Mouse (Mus musculus) layer of hippocampus, adult 18-20 months (tissue): ENCODE results near the gene Zfp871. TPM values are rescaled to one million over a fixed set of nuclear protein-coding genes. Genes with fewer than 3 reads are reported as not detected.

Source experiments
- DNase-seq, 2 experiments: peaks; one replicate each; pipeline ENCODE4 v3.0.0; 2022; ENCODE audit warnings: low spot score in 2 of 2
- long read RNA-seq: library from polyadenylated mRNA; stranded (forward); transcript quantifications from one replicate; pipeline ENCODE4 v2.0.0, GENCODE M21; 2021
- total RNA-seq, 2 experiments: library from RNA; stranded (reverse); gene quantifications; 2 replicates each; pipeline ENCODE4 v1.2.3; 2021

Zfp871 gene
- total RNA-seq = 10 to 100 TPM; 83.4 to 88.4 TPM
- long read RNA-seq, full-length matches to known transcripts = 6 of 12 reads
- long read RNA-seq, partial matches to known transcripts = 0 of 12 reads
- long read RNA-seq, other reads (novel, unspliced or antisense) = 6 of 12 reads

DNA sequence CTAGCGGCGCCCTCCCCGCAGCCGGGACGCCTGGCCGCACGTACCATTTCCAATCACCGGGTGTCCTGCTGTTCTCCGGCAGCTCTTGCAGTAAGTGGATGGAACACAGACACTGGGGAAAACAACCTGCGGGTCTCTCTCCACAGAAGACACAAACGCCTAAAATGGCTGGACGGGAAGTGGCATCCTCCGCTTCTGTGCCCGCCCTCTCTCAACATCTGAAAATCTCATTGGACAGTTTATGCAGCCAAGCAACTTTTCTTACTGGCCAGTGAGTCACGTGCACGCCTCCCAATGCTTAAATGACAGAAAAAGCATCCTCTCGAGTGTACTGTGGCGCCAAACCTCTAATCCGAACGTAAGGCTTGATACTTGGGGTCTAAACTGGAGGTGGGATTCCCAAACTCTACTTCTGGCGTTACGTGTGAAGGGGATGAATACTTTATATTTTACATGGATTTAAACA is at the start of gene Zfp871:
Gene Zfp871 (minus strand): TSS at position 194 of the 466 bp plus-strand sequence.
- peak; percentile 86 to 95 for DNase-seq

DNA sequence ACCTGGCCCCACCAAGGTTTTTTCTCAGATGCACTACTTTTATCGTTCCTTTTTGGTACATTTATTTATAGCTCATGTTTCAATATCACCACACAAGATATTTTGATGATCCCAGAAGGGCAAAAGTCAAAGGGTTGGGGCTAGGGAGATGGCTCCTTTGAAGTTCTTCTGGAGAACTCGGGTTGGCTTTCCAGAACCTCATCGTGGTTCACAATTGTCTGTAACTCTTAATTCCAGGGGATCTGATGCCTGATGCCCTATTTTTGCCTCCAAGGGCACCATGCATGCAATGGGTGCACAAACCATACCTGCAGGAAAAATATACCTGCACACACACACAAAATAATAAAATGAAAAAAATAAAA is 42.3 kb upstream of the Zfp871 start:
- no peak for DNase-seq

GRCm38 (mm10) chr17:32829540-32830417 is 41.7 kb upstream of the Zfp871 start, which contains the start of gene Zfp799:
Gene Zfp799, minus strand, starts transcription at chr17:32830261.
- DNase-seq = peak; percentile 79 to 91

- DNase-seq = no peak
Observed at GRCm38 (mm10) chr17:32816074-32816784, 28.1 kb upstream of the Zfp871 start.

- no peak for DNase-seq
Observed at GRCm38 (mm10) chr17:32814136-32814535, 26.0 kb upstream of the Zfp871 start.

GRCm38 (mm10) chr17:32810648-32811047 is 22.6 kb upstream of the Zfp871 start:
- no peak for DNase-seq

GRCm38 (mm10) chr17:32809544-32810374 is 21.7 kb upstream of the Zfp871 start, which contains the start of gene Zfp811:
Gene Zfp811, minus strand, starts transcription at chr17:32809931.
- peak; percentile 37 to 73 for DNase-seq

GRCm38 (mm10) chr17:32808921-32809320 is 20.8 kb upstream of the Zfp871 start:
- DNase-seq = no peak

GRCm38 (mm10) chr17:32789244-32789643 is 1.2 kb upstream of the Zfp871 start:
- no peak for DNase-seq

GRCm38 (mm10) chr17:32788576-32788975 is 489 bp upstream of the Zfp871 start:
- DNase-seq = no peak

- DNase-seq = no peak
Observed at GRCm38 (mm10) chr17:32787436-32788093, 522 bp downstream of the Zfp871 start.

DNA sequence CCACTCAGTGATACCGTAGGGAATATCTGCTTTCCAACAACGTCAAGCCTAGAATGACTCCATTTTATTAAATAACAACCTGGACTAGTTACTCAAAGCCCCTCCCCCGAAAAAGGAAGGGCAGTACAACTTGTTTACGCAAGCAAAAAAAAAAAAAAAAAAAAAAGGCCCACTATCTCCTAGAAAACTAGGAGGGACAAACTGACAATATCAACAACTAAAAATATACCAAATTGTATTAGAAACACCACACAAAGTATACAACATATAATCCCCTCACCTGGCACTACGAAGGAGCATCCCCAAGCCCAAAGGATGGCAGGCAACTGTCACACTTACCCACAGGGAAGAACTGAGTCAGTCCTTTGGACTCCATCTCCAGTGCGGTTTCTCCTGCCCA is 1.1 kb downstream of the Zfp871 start:
- DNase-seq = no peak

- no peak for DNase-seq
Observed at GRCm38 (mm10) chr17:32785656-32786055, 2.4 kb downstream of the Zfp871 start.

DNA sequence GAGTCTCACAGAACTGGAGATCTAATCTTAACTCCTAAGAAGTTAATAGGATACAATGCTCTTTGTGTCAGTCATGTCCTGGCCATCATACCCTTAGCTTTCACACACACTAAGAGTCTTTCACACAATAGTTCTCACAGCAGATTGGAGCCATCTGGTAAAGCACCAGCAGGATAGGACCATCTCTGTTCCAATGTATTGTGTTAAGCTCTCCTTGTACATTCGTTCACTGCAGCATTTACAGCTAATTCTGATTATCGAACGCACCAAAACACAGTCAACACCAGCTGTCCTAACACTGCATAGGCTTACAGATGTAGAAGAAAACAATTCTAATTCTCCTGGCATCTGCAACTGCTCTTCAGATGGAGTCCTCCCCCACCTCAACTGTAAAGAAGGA is 10.5 kb downstream of the Zfp871 start:
- peak; percentile 36 to 83 for DNase-seq

GRCm38 (mm10) chr17:32771213-32771612 is 16.9 kb downstream of the Zfp871 start:
- DNase-seq = peak in 1 of 2 experiments; percentile 49

- DNase-seq = peak in 1 of 2 experiments; percentile 60
Observed at GRCm38 (mm10) chr17:32766422-32766821, 21.7 kb downstream of the Zfp871 start.

DNA sequence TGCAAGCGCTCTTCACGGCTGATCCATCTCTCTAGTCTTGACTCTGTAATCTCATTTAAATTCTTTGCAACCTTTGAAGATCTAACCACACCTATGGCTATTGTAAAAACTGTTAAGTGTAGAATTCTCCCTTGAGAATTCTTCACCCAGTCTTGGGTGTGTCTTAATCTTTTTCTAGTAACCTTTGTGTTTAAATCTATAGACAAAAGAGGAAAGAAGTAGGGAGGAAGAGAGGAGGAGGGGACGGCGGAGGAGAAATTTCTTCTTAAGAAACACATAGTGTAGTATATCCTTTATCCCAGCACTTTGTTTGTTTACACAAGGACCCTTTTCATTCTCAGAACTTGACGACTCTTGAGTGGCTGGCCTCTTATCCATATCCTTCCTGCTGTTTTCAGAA is 30.8 kb downstream of the Zfp871 start:
- no peak for DNase-seq

GRCm38 (mm10) chr17:32753634-32754033 is 34.5 kb downstream of the Zfp871 start:
- no peak for DNase-seq

- no peak for DNase-seq
Observed at GRCm38 (mm10) chr17:32752813-32753360, 35.2 kb downstream of the Zfp871 start.

- DNase-seq = no peak
Observed at GRCm38 (mm10) chr17:32750611-32751010, 37.5 kb downstream of the Zfp871 start.
